Mouse (Mus musculus): ENCODE measurements around the gene Slc5a4b. TPM values are rescaled to one million over a fixed set of nuclear protein-coding genes. Genes with fewer than 3 reads are reported as not detected.

Slc5a4b gene
- total RNA-seq (2014; rRNA removed) (not detected in 2 replicates), polyA plus RNA-seq (2015; fragmentation: Nextera tagmentation; extraction: Ambion mirVana) (0.06 and 0.09 TPM in 2 replicates)

- Histone ChIP-seq H3K27me3 (ENCODE audit: insufficient read depth, low read length) (no peaks in the 10 kb centered on the region), H3K36me3 (ENCODE audit: insufficient read depth, low read length) (no peaks in the 10 kb centered on the region), H3K4me2 (ENCODE audit: low read depth, low read length, poor library complexity, severe bottlenecking) (no peak within 1 kb of the TSS), H3K4me3 (ENCODE audit: low read depth, low read length) (no peak within 1 kb of the TSS), H3K9me3 (ENCODE audit: low read length) (no peaks in the 10 kb centered on the region), H3K27ac (ENCODE audit: low read depth, low read length) (no peak within 1 kb of the TSS), H3K4me1 (ENCODE audit: insufficient read depth, low read length) (no peaks in the 10 kb centered on the region), H3K9ac (replicated peaks; ENCODE audit: low read length, poor library complexity, severe bottlenecking) (no peak within 1 kb of the TSS)
- ATAC-seq (ENCODE audit: low FRiP score) (no peak), DNase-seq (ENCODE audit: low spot score) (no peak)
- TF ChIP-seq CTCF (IDR thresholded peaks at IDR 0.05), result no peak
- WGBS, result 94% methylated on average over 4 of the region's 4 CpGs
These were observed at the start of gene Slc5a4b for GRCm38 (mm10) chr10:76110861-76111260. Gene Slc5a4b (minus strand): TSS chr10:76110961.

DNA sequence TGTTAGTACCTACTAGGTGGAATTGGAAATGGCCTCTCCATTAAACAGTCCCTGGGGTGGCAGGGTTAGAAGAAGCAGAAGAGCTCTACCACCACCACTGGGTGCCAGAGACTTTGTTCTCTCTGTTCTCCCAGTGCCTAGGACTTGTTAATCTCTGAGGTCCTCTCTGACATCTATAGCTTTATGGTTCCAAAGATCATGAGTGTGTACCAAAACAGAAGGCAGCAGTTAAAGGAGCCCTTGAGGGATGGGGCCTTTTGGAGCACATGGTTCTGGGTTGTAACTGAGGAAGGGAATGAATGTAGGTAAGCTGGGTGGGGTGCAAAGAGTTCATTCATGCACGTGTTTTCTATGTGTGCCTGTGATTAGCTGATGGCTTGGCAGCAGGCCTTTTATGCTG lies 47.2 kb upstream of the Slc5a4b start:
- Histone ChIP-seq H3K4me2 (ENCODE audit: low read depth, low read length, poor library complexity, severe bottlenecking) (no peak overlapping the region), H3K27me3 (ENCODE audit: insufficient read depth, low read length) (no peaks in the 10 kb centered on the region), H3K27ac (ENCODE audit: low read depth, low read length) (no peak overlapping the region), H3K36me3 (ENCODE audit: insufficient read depth, low read length) (no peaks in the 10 kb centered on the region), H3K4me1 (ENCODE audit: insufficient read depth, low read length) (no peaks in the 10 kb centered on the region), H3K9me3 (ENCODE audit: low read length) (no peaks in the 10 kb centered on the region), H3K9ac (replicated peaks; ENCODE audit: low read length, poor library complexity, severe bottlenecking) (no peak overlapping the region), H3K4me3 (ENCODE audit: low read depth, low read length) (no peak overlapping the region)
- 80% methylated on average over 1 of the region's 1 CpGs for whole genome bisulfite sequencing
- DNase-seq (ENCODE audit: low spot score), result no peak
- no peak for ATAC-seq (ENCODE audit: low FRiP score)
- TF ChIP-seq CTCF (IDR thresholded peaks at IDR 0.05), result no peak

DNA sequence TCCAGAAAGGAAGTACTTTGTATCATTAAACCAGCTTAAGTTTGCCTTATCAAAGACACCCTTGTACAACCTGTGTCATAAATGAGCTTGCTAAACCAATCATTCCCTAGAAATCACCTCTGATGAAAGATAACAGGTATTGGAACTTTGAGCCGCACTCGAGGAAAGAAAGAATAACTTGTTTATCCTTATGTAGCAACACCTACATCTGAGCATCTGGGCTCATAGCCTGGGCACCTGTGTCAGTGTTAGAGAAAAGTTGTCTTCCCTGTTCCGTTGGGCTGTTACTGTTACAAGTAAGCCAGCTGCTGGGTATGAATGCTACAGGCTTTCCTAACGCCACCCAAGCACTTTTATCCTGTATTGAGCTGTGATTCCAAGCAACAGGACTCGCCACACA lies 46.8 kb upstream of the Slc5a4b start:
- H3K9me3 ChIP-seq (ENCODE audit: low read length), result no peaks in the 10 kb centered on the region
- H3K4me3 ChIP-seq (ENCODE audit: low read depth, low read length), result no peak overlapping the region
- H3K27ac ChIP-seq (ENCODE audit: low read depth, low read length), result no peak overlapping the region
- no peak overlapping the region for H3K4me2 ChIP-seq (ENCODE audit: low read depth, low read length, poor library complexity, severe bottlenecking)
- DNase-seq (ENCODE audit: low spot score) (no peak), ATAC-seq (ENCODE audit: low FRiP score) (no peak)
- no peaks in the 10 kb centered on the region for H3K36me3 ChIP-seq (ENCODE audit: insufficient read depth, low read length)
- no peak overlapping the region for H3K9ac ChIP-seq (replicated peaks; ENCODE audit: low read length, poor library complexity, severe bottlenecking)
- H3K27me3 ChIP-seq (ENCODE audit: insufficient read depth, low read length), result no peaks in the 10 kb centered on the region
- WGBS, result 75% methylated on average over 5 of the region's 5 CpGs
- H3K4me1 ChIP-seq (ENCODE audit: insufficient read depth, low read length), result no peaks in the 10 kb centered on the region
- TF ChIP-seq CTCF (IDR thresholded peaks at IDR 0.05), result no peak

GRCm38 (mm10) chr10:76155911-76156310 lies 45.1 kb upstream of the Slc5a4b start:
- DNase-seq (ENCODE audit: low spot score) (no peak), ATAC-seq (ENCODE audit: low FRiP score) (no peak)
- Histone ChIP-seq H3K36me3 (ENCODE audit: insufficient read depth, low read length) (no peaks in the 10 kb centered on the region), H3K27ac (ENCODE audit: low read depth, low read length) (no peak overlapping the region), H3K4me3 (ENCODE audit: low read depth, low read length) (no peak overlapping the region), H3K4me2 (ENCODE audit: low read depth, low read length, poor library complexity, severe bottlenecking) (no peak overlapping the region), H3K9ac (replicated peaks; ENCODE audit: low read length, poor library complexity, severe bottlenecking) (no peak overlapping the region), H3K9me3 (ENCODE audit: low read length) (no peaks in the 10 kb centered on the region), H3K27me3 (ENCODE audit: insufficient read depth, low read length) (no peaks in the 10 kb centered on the region), H3K4me1 (ENCODE audit: insufficient read depth, low read length) (no peaks in the 10 kb centered on the region)
- TF ChIP-seq CTCF (IDR thresholded peaks at IDR 0.05), result no peak
- 89% methylated on average over 7 of the region's 7 CpGs for WGBS

GRCm38 (mm10) chr10:76147278-76147677 lies 36.5 kb upstream of the Slc5a4b start, which contains the start of gene Slc5a4a:
Gene Slc5a4a (plus strand): TSS chr10:76147451.
- Histone ChIP-seq H3K4me1 (ENCODE audit: insufficient read depth, low read length) (no peaks in the 10 kb centered on the region), H3K27ac (ENCODE audit: low read depth, low read length) (no peak within 1 kb of the TSS), H3K36me3 (ENCODE audit: insufficient read depth, low read length) (no peaks in the 10 kb centered on the region), H3K27me3 (ENCODE audit: insufficient read depth, low read length) (no peaks in the 10 kb centered on the region), H3K4me2 (ENCODE audit: low read depth, low read length, poor library complexity, severe bottlenecking) (no peak within 1 kb of the TSS), H3K9ac (replicated peaks; ENCODE audit: low read length, poor library complexity, severe bottlenecking) (no peak within 1 kb of the TSS), H3K9me3 (ENCODE audit: low read length) (no peaks in the 10 kb centered on the region), H3K4me3 (ENCODE audit: low read depth, low read length) (no peak within 1 kb of the TSS)
- no peak for DNase-seq (ENCODE audit: low spot score)
- 91% methylated on average over 5 of the region's 5 CpGs for WGBS
- no peak for TF ChIP-seq CTCF (IDR thresholded peaks at IDR 0.05)
- no peak for ATAC-seq (ENCODE audit: low FRiP score)

- no peak overlapping the region for H3K9ac ChIP-seq (replicated peaks; ENCODE audit: low read length, poor library complexity, severe bottlenecking)
- no peak for TF ChIP-seq CTCF (IDR thresholded peaks at IDR 0.05)
- H3K9me3 ChIP-seq (ENCODE audit: low read length), result no peaks in the 10 kb centered on the region
- H3K4me2 ChIP-seq (ENCODE audit: low read depth, low read length, poor library complexity, severe bottlenecking), result no peak overlapping the region
- no peak overlapping the region for H3K4me3 ChIP-seq (ENCODE audit: low read depth, low read length)
- no peak for DNase-seq (ENCODE audit: low spot score)
- H3K27ac ChIP-seq (ENCODE audit: low read depth, low read length), result no peak overlapping the region
- H3K36me3 ChIP-seq (ENCODE audit: insufficient read depth, low read length), result no peaks in the 10 kb centered on the region
- no peak for ATAC-seq (ENCODE audit: low FRiP score)
- WGBS, result 77% methylated on average over 8 of the region's 8 CpGs
- no peaks in the 10 kb centered on the region for H3K4me1 ChIP-seq (ENCODE audit: insufficient read depth, low read length)
- no peaks in the 10 kb centered on the region for H3K27me3 ChIP-seq (ENCODE audit: insufficient read depth, low read length)
These were observed 36.1 kb upstream of the Slc5a4b start for GRCm38 (mm10) chr10:76146846-76147245.

Data from midbrain, postnatal 0 days (tissue).